Mouse (Mus musculus) CD4-positive helper T cell, adult 2 months (primary cell): ENCODE data around the gene Neurl4.
"Not testable (repeated sequence)": the region's sequence is repeated elsewhere in the genome, so short reads cannot be mapped to it uniquely, and the experiment has no call there.

Experiments used
- DNase-seq: peaks from one replicate; pipeline ENCODE4 v3.0.0-alpha.2; 2012; ENCODE audit warnings: low read depth, missing footprints, low spot score

Neurl4 gene

GRCm38 (mm10) chr11:69953267-69953915, 52.5 kb downstream of the Neurl4 start:
- DNase-seq = no peak

GRCm38 (mm10) chr11:69955618-69956017, 54.7 kb downstream of the Neurl4 start:
- not testable (repeated sequence) for DNase-seq

- no peak for DNase-seq
These were observed 55.3 kb downstream of the Neurl4 start for GRCm38 (mm10) chr11:69956218-69956617.

- DNase-seq = no peak
These were observed 59.7 kb downstream of the Neurl4 start for GRCm38 (mm10) chr11:69960616-69961015.

- no peak for DNase-seq
These were observed 61.0 kb downstream of the Neurl4 start for GRCm38 (mm10) chr11:69961841-69962240.
